Comparison of ENCODE assay signal across 22 mouse cellular contexts in the genomic region with DNA sequence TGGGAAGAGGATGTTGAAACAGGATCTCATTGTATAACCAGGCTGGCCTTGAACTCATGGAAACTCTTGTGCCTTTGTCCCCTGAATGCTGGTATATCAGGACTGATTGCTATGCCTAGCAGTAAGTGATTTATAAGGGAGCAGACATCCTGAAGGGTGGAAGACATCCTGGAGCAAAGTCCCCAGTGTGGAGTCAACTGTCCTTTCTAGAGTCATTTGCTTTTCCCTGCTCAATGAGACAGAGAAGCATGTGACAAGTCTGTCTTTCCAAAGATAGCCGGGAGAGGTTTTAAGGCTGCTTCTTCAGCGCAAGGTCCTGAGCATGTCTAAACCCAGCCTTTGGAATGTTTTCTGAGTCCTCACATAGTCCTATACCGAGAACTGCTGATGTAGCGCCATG. TPM values are rescaled to one million over a fixed set of nuclear protein-coding genes. Genes with fewer than 3 reads are reported as not detected.
DNase-seq lines count a peak whose midpoint lies in the region; ATAC-seq and TF ChIP-seq lines count a peak whose summit lies in the region.
"Had no signal": no experiment of that assay in that cellular context is flagged by ENCODE, and none has a peak within 500 bp of the region (broad histone marks: within the 10 kb centered on the region; RNA-seq: fewer than 3 reads in every experiment).

No protein-coding gene starts in this region.

- H3K4me1 ChIP-seq in intestine, postnatal 0 days (replicated peaks; ENCODE audit: control insufficient read depth, insufficient read depth, low read length) = no peaks in the 10 kb centered on the region
- no peaks in the 10 kb centered on the region for H3K4me1 ChIP-seq in intestine, embryonic 16.5 days (ENCODE audit: control insufficient read depth, insufficient read depth, low read length)
- peaks cover 5% of the 10 kb centered on the region; the same call in 1 of the 2 replicates for H3K4me1 ChIP-seq in small intestine, adult 2 months (ENCODE audit: control insufficient read depth, insufficient read depth, insufficient read length, low read length)

- 82% methylated on average over 4 of the region's 4 CpGs for WGBS in intestine, postnatal 0 days
- WGBS in intestine, embryonic 16.5 days = 88% methylated on average over 4 of the region's 4 CpGs
- 90% methylated on average over 4 of the region's 4 CpGs for WGBS in small intestine, adult 2 months

- no peak overlapping the region for H3K4me3 ChIP-seq in intestine, postnatal 0 days (ENCODE audit: low read depth, low read length)
- H3K4me3 ChIP-seq in intestine, embryonic 16.5 days (ENCODE audit: low read length) = no peak overlapping the region
- no peak overlapping the region for H3K4me3 ChIP-seq in small intestine, adult 2 months (ENCODE audit: low read depth, low read length)

- H3K4me2 ChIP-seq in intestine, postnatal 0 days (replicated peaks; ENCODE audit: low read depth) = no peak overlapping the region
- no peak overlapping the region for H3K4me2 ChIP-seq in intestine, embryonic 16.5 days (ENCODE audit: low read depth, low read length)

- DNase-seq in yolk sac, embryonic 10.5 days (ENCODE audit: low spot score) = peak; percentile 59
- DNase-seq in layer of hippocampus, adult 11-12 months (ENCODE audit: low spot score) = no peak
- no peak for DNase-seq in spleen, postnatal 14 days (ENCODE audit: low spot score in 2 of 2)
- DNase-seq: adrenal gland, adult 2 months; adrenal gland, adult 8-10 months; adrenal gland, postnatal 10 days; adrenal gland, postnatal 14 days; adrenal gland, postnatal 25 days; adrenal gland, postnatal 36 days; B cell, adult 2 months; cerebellum, adult 11 months; cerebellum, adult 11-12 months; cerebellum, adult 18-20 months had no signal

- no peaks in the 10 kb centered on the region for H3K9me3 ChIP-seq in intestine, postnatal 0 days (ENCODE audit: control insufficient read depth)
- H3K9me3 ChIP-seq in intestine, embryonic 16.5 days (ENCODE audit: control insufficient read depth, low read length) = peaks cover 2% of the 10 kb centered on the region; the same call in 1 of the 2 replicates
- H3K9me3 ChIP-seq: G1E had no signal

- no peak overlapping the region for H3K9ac ChIP-seq in intestine, postnatal 0 days (ENCODE audit: low read depth, low read length)
- no peak overlapping the region for H3K9ac ChIP-seq in intestine, embryonic 16.5 days (ENCODE audit: low read depth, low read length)

- H3K36me3 ChIP-seq in intestine, postnatal 0 days (ENCODE audit: control insufficient read depth, insufficient read depth) = peaks cover 5% of the 10 kb centered on the region; the same call in 1 of the 2 replicates
- H3K36me3 ChIP-seq in intestine, embryonic 16.5 days (ENCODE audit: control insufficient read depth, insufficient read depth, low read length) = no peaks in the 10 kb centered on the region
- peaks cover 30% of the 10 kb centered on the region for H3K36me3 ChIP-seq in small intestine, adult 2 months (ENCODE audit: control insufficient read depth, insufficient read depth, low read length)
- H3K36me3 ChIP-seq: G1E had no signal

- no peak for TF ChIP-seq POLR2A in small intestine, adult 2 months (IDR thresholded peaks at IDR 0.05; ENCODE audit: low read depth, low read length)

- TF ChIP-seq CTCF in intestine, postnatal 0 days (IDR thresholded peaks at IDR 0.05; ENCODE audit: low read depth) = no peak
- no peak for TF ChIP-seq CTCF in small intestine, adult 2 months (IDR thresholded peaks at IDR 0.05; ENCODE audit: extremely low read depth, insufficient read length, insufficient replicate concordance, low read depth, low read length)

- H3K27ac ChIP-seq in intestine, postnatal 0 days (ENCODE audit: low read depth, low read length) = 0 out of 2 replicates have a peak overlapping the region, but pooled peaks have one; percentile 15
- H3K27ac ChIP-seq in intestine, embryonic 16.5 days (ENCODE audit: low read length) = no peak overlapping the region
- H3K27ac ChIP-seq in small intestine, adult 2 months (ENCODE audit: insufficient read depth, low read depth, low read length) = peak overlapping the region; percentile 19; the same call in 1 of the 2 replicates

- peak; percentile 70; the same call in 1 of the 2 replicates for ATAC-seq in intestine, postnatal 0 days
- ATAC-seq in intestine, embryonic 16.5 days = no peak
- ATAC-seq: activated CD4-positive, CD25-positive, alpha-beta regulatory T cell, adult 4 months; CD4-positive, CD25-positive, alpha-beta regulatory T cell, adult 4 months; Patski had no signal

- H3K27me3 ChIP-seq in intestine, postnatal 0 days (replicated peaks; ENCODE audit: control insufficient read depth, insufficient read depth, low read length) = no peaks in the 10 kb centered on the region
- no peaks in the 10 kb centered on the region for H3K27me3 ChIP-seq in intestine, embryonic 16.5 days (replicated peaks; ENCODE audit: control insufficient read depth, insufficient read depth, low read length)
- H3K27me3 ChIP-seq in small intestine, adult 2 months (ENCODE audit: control insufficient read depth, insufficient read depth, low read length) = no peaks in the 10 kb centered on the region
- H3K27me3 ChIP-seq: CH12.LX, Patski had no signal

RNA-seq across cellular contexts. Expression of a gene that starts 19.7 kb away (rescaled TPM):
- polyA plus RNA-seq in intestine, postnatal 0 days (2015; fragmentation: Nextera tagmentation; extraction: Ambion mirVana) = 6.4 TPM in 2 replicates
- 8.1 and 8.8 TPM in 2 replicates for polyA plus RNA-seq in intestine, embryonic 16.5 days (2015; fragmentation: Nextera tagmentation; extraction: Ambion mirVana)
- polyA plus RNA-seq in small intestine, adult 2 months (2012; rRNA removed) = 2.6 and 5.1 TPM in 2 replicates
- polyA plus RNA-seq: adrenal gland, adult 2 months; G1E had no signal

RNA-seq across cellular contexts. Expression of a gene that starts 51.4 kb away (rescaled TPM):
- 10.7 TPM in 2 replicates for polyA plus RNA-seq in intestine, postnatal 0 days (2015; fragmentation: Nextera tagmentation; extraction: Ambion mirVana)
- polyA plus RNA-seq in intestine, embryonic 16.5 days (2015; fragmentation: Nextera tagmentation; extraction: Ambion mirVana) = 2.8 and 3.1 TPM in 2 replicates
- 2.6 and 12.8 TPM in 2 replicates for polyA plus RNA-seq in small intestine, adult 2 months (2012; rRNA removed)
- polyA plus RNA-seq: activated CD4-positive, CD25-positive, alpha-beta regulatory T cell, adult 4 months; CD4-positive, CD25-positive, alpha-beta regulatory T cell, adult 4 months; G1E had no signal

RNA-seq across cellular contexts. Expression of a gene that starts 52.1 kb away (rescaled TPM):
- polyA plus RNA-seq in intestine, postnatal 0 days (2015; fragmentation: Nextera tagmentation; extraction: Ambion mirVana) = 137 and 144 TPM in 2 replicates
- polyA plus RNA-seq in intestine, embryonic 16.5 days (2015; fragmentation: Nextera tagmentation; extraction: Ambion mirVana) = 74.3 and 102 TPM in 2 replicates
- 0.25 TPM in 2 replicates for polyA plus RNA-seq in small intestine, adult 2 months (2012; rRNA removed)
- polyA plus RNA-seq: adrenal gland, adult 2 months; C2C12; G1E had no signal

Comparison
In these comparisons a context has a peak if more than half of its experiments do, and no peak if none do; other contexts are left out.
1. RNA of a gene that starts 52.1 kb away (polyA plus RNA-seq): 137 to 144 TPM in intestine, postnatal 0 days and 74.3 to 102 TPM in intestine, embryonic 16.5 days; 0.25 TPM in small intestine, adult 2 months; every median in the first group is over 10 times any median in the second.